Mouse (Mus musculus) intestine, embryonic 15.5 days (tissue): ENCODE data around the gene Pik3ap1. TPM values are rescaled to one million over a fixed set of nuclear protein-coding genes. Genes with fewer than 3 reads are reported as not detected.
"Not testable (repeated sequence)": the region's sequence is repeated elsewhere in the genome, so short reads cannot be mapped to it uniquely, and the experiment has no call there.

Experiments
- ATAC-seq: fragments of 200-750 bp; cut with Nextera tagmentation; 2 replicates; pipeline ENCODE4 v1.8.0; 2017; ENCODE audit warnings: moderate TSS enrichment, moderate library complexity
- H3K27ac ChIP-seq: fragments of 300-500 bp; sonication (generic); 2 replicates; pipeline ENCODE4 v1.5.1; 2015; ENCODE audit warnings: mild to moderate bottlenecking, inconsistent platforms
- H3K27me3 ChIP-seq: fragments of 300-500 bp; sonication (generic); replicated peaks from 2 replicates; pipeline ENCODE4 v1.6.1; 2015; ENCODE audit warnings: inconsistent platforms
- H3K36me3 ChIP-seq: fragments of 300-500 bp; sonication (generic); 2 replicates; pipeline ENCODE4 v1.6.1; 2015; ENCODE audit warnings: inconsistent platforms
- H3K4me1 ChIP-seq: fragments of 300-500 bp; sonication (generic); replicated peaks from 2 replicates; pipeline ENCODE4 v1.6.1; 2015; ENCODE audit warnings: inconsistent platforms
- H3K4me2 ChIP-seq: fragments of 300-500 bp; sonication (generic); replicated peaks from 2 replicates; pipeline ENCODE4 v1.6.1; 2015; ENCODE audit warnings: mild to moderate bottlenecking, inconsistent platforms
- H3K4me3 ChIP-seq: fragments of 300-500 bp; sonication (generic); replicated peaks from 2 replicates; pipeline ENCODE4 v1.5.1; 2015; ENCODE audit warnings: inconsistent platforms
- H3K9ac ChIP-seq: fragments of 300-500 bp; sonication (generic); 2 replicates; pipeline ENCODE4 v1.6.1; 2015; ENCODE audit warnings: inconsistent platforms
- H3K9me3 ChIP-seq: fragments of 300-500 bp; sonication (generic); 2 replicates; pipeline ENCODE4 v1.6.1; 2016; ENCODE audit warnings: inconsistent platforms
- WGBS: fragments of 180-500 bp; shearing (Covaris S2); methylation state at CpG from one replicate; pipeline ENCODE4 v1.1.7; 2015; 5-methylcytosine and 5-hydroxymethylcytosine counted together
- polyA plus RNA-seq: library from polyadenylated mRNA; unstranded; fragments of >200 nt; fragmentation: Nextera tagmentation; extraction: Ambion mirVana; gene quantifications from 2 replicates; pipeline ENCODE4 v1.2.1, GENCODE M21; 2015

The Pik3ap1 gene
- polyA plus RNA-seq, 1 experiment from 2014 or later: 6.4 TPM

GRCm38 (mm10) chr19:41317315-41318095 lies 67.4 kb downstream of the Pik3ap1 start:
- H3K36me3 ChIP-seq: no peaks in the 10 kb centered on the region
- no peak overlapping the region for H3K4me3 ChIP-seq
- no peak overlapping the region for H3K9ac ChIP-seq
- no peaks in the 10 kb centered on the region; the same call in 1 of the 2 replicates for H3K27me3 ChIP-seq
- no peaks in the 10 kb centered on the region for H3K4me1 ChIP-seq
- no peaks in the 10 kb centered on the region for H3K9me3 ChIP-seq
- H3K27ac ChIP-seq: no peak overlapping the region
- WGBS: 34% methylated on average over 11 of the region's 11 CpGs
- no peak overlapping the region for H3K4me2 ChIP-seq
- 0 out of 2 replicates have a peak, but pooled peaks have one; percentile 52 for ATAC-seq

- Histone ChIP-seq H3K36me3 (no peaks in the 10 kb centered on the region), H3K4me1 (no peaks in the 10 kb centered on the region), H3K4me3 (no peak overlapping the region), H3K4me2 (no peak overlapping the region), H3K9me3 (no peaks in the 10 kb centered on the region), H3K9ac (no peak overlapping the region), H3K27me3 (no peaks in the 10 kb centered on the region; the same call in 1 of the 2 replicates), H3K27ac (no peak overlapping the region)
- ATAC-seq: no peak
- WGBS: 83% methylated on average over 7 of the region's 7 CpGs
Observed at GRCm38 (mm10) chr19:41314696-41315095, 70.2 kb downstream of the Pik3ap1 start.

- Histone ChIP-seq H3K27ac (no peak overlapping the region), H3K4me1 (no peaks in the 10 kb centered on the region), H3K4me2 (no peak overlapping the region), H3K36me3 (no peaks in the 10 kb centered on the region), H3K9ac (no peak overlapping the region), H3K9me3 (no peaks in the 10 kb centered on the region), H3K27me3 (no peaks in the 10 kb centered on the region; the same call in 1 of the 2 replicates), H3K4me3 (no peak overlapping the region)
- ATAC-seq: no peak
- WGBS: 27% methylated on average over 6 of the region's 6 CpGs
Observed at GRCm38 (mm10) chr19:41313663-41314062, 71.2 kb downstream of the Pik3ap1 start.

- 86% methylated on average over 8 of the region's 8 CpGs for WGBS
- not testable (repeated sequence) for H3K9ac ChIP-seq, H3K36me3 ChIP-seq, H3K27ac ChIP-seq, H3K4me3 ChIP-seq, ATAC-seq, H3K9me3 ChIP-seq, H3K4me2 ChIP-seq, H3K27me3 ChIP-seq, H3K4me1 ChIP-seq
Observed at GRCm38 (mm10) chr19:41312587-41312986, 72.3 kb downstream of the Pik3ap1 start.

- no peak for ATAC-seq
- no peak overlapping the region for H3K9ac ChIP-seq
- H3K4me3 ChIP-seq: no peak overlapping the region
- H3K27me3 ChIP-seq: no peaks in the 10 kb centered on the region; the same call in 1 of the 2 replicates
- H3K9me3 ChIP-seq: no peaks in the 10 kb centered on the region
- no peaks in the 10 kb centered on the region for H3K36me3 ChIP-seq
- no peak overlapping the region for H3K27ac ChIP-seq
- H3K4me2 ChIP-seq: no peak overlapping the region
- 74% methylated on average over 4 of the region's 4 CpGs for WGBS
- no peaks in the 10 kb centered on the region for H3K4me1 ChIP-seq
Observed at GRCm38 (mm10) chr19:41312027-41312426, 72.9 kb downstream of the Pik3ap1 start.

GRCm38 (mm10) chr19:41310971-41311703 lies 73.8 kb downstream of the Pik3ap1 start:
- H3K9me3 ChIP-seq: no peaks in the 10 kb centered on the region
- no peak overlapping the region for H3K27ac ChIP-seq
- H3K27me3 ChIP-seq: no peaks in the 10 kb centered on the region
- H3K36me3 ChIP-seq: no peaks in the 10 kb centered on the region
- peak overlapping the region; percentile 59 for H3K4me2 ChIP-seq
- peak overlapping the region; percentile 26 for H3K4me3 ChIP-seq
- no peaks in the 10 kb centered on the region for H3K4me1 ChIP-seq
- WGBS: 17% methylated on average over 20 of the region's 20 CpGs
- peak; percentile 93 for ATAC-seq
- H3K9ac ChIP-seq: no peak overlapping the region

GRCm38 (mm10) chr19:41303933-41304332 lies 81.0 kb downstream of the Pik3ap1 start:
- Histone ChIP-seq H3K36me3 (no peaks in the 10 kb centered on the region), H3K27me3 (no peaks in the 10 kb centered on the region), H3K4me3 (no peak overlapping the region), H3K4me2 (no peak overlapping the region), H3K9me3 (no peaks in the 10 kb centered on the region), H3K27ac (no peak overlapping the region), H3K9ac (no peak overlapping the region), H3K4me1 (no peaks in the 10 kb centered on the region)
- 0 out of 2 replicates have a peak, but pooled peaks have one; percentile 43 for ATAC-seq
- WGBS: 74% methylated on average over 3 of the region's 3 CpGs

- Histone ChIP-seq H3K9me3 (no peaks in the 10 kb centered on the region), H3K27me3 (no peaks in the 10 kb centered on the region), H3K4me3 (no peak overlapping the region), H3K4me2 (no peak overlapping the region), H3K4me1 (no peaks in the 10 kb centered on the region), H3K36me3 (no peaks in the 10 kb centered on the region), H3K27ac (no peak overlapping the region), H3K9ac (no peak overlapping the region)
- WGBS: 53% methylated on average over 6 of the region's 6 CpGs
- ATAC-seq: peak; percentile 55; the same call in 1 of the 2 replicates
Observed at GRCm38 (mm10) chr19:41303433-41303832, 81.5 kb downstream of the Pik3ap1 start.

- Histone ChIP-seq H3K27me3 (no peaks in the 10 kb centered on the region), H3K9ac (no peak overlapping the region), H3K27ac (no peak overlapping the region), H3K4me2 (no peak overlapping the region), H3K9me3 (no peaks in the 10 kb centered on the region), H3K4me3 (no peak overlapping the region), H3K36me3 (no peaks in the 10 kb centered on the region), H3K4me1 (no peaks in the 10 kb centered on the region)
- no peak for ATAC-seq
- 63% methylated on average over 6 of the region's 6 CpGs for WGBS
Observed at GRCm38 (mm10) chr19:41301856-41302255, 83.0 kb downstream of the Pik3ap1 start.

- Histone ChIP-seq H3K27ac (no peak overlapping the region), H3K4me1 (no peaks in the 10 kb centered on the region), H3K4me2 (no peak overlapping the region), H3K9me3 (no peaks in the 10 kb centered on the region), H3K4me3 (no peak overlapping the region), H3K27me3 (no peaks in the 10 kb centered on the region), H3K9ac (no peak overlapping the region), H3K36me3 (no peaks in the 10 kb centered on the region)
- 80% methylated on average over 8 of the region's 8 CpGs for WGBS
- ATAC-seq: no peak
Observed at GRCm38 (mm10) chr19:41299446-41299845, 85.5 kb downstream of the Pik3ap1 start.

GRCm38 (mm10) chr19:41290952-41291619 lies 93.8 kb downstream of the Pik3ap1 start:
- Histone ChIP-seq H3K36me3 (no peaks in the 10 kb centered on the region), H3K4me2 (no peak overlapping the region), H3K27me3 (no peaks in the 10 kb centered on the region; the same call in 1 of the 2 replicates), H3K4me3 (no peak overlapping the region), H3K9me3 (no peaks in the 10 kb centered on the region), H3K27ac (no peak overlapping the region), H3K9ac (no peak overlapping the region), H3K4me1 (no peaks in the 10 kb centered on the region)
- WGBS: 60% methylated on average over 5 of the region's 5 CpGs
- ATAC-seq: no peak

- Histone ChIP-seq H3K9me3 (no peaks in the 10 kb centered on the region), H3K36me3 (no peaks in the 10 kb centered on the region), H3K9ac (no peak overlapping the region), H3K4me1 (peaks cover 5% of the 10 kb centered on the region; the same call in 1 of the 2 replicates), H3K27me3 (no peaks in the 10 kb centered on the region; the same call in 1 of the 2 replicates), H3K4me2 (no peak overlapping the region), H3K4me3 (no peak overlapping the region), H3K27ac (no peak overlapping the region)
- ATAC-seq: no peak
- 78% methylated on average over 6 of the region's 6 CpGs for WGBS
Observed at GRCm38 (mm10) chr19:41288568-41288967, 96.3 kb downstream of the Pik3ap1 start.
